Mouse (Mus musculus) hindbrain, embryonic 15.5 days (tissue): ENCODE results near the gene Aspdh. TPM values are rescaled to one million over a fixed set of nuclear protein-coding genes. Genes with fewer than 3 reads are reported as not detected.

Experiments
- ATAC-seq: fragments of 200-750 bp; cut with Nextera tagmentation; 2 replicates; pipeline ENCODE4 v1.8.0; 2017; ENCODE audit warnings: low read depth, moderate number of reproducible peaks, moderate TSS enrichment; ENCODE audit not compliant: low FRiP score
- H3K27ac ChIP-seq: fragments of 300-500 bp; sonication (generic); replicated peaks from 2 replicates; pipeline ENCODE4 v1.5.1; 2015; ENCODE audit warnings: mild to moderate bottlenecking, inconsistent platforms
- H3K27me3 ChIP-seq: fragments of 300-500 bp; sonication (generic); 2 replicates; pipeline ENCODE4 v1.6.1; 2015; ENCODE audit warnings: control low read depth, inconsistent platforms
- H3K36me3 ChIP-seq: fragments of 300-500 bp; sonication (generic); 2 replicates; pipeline ENCODE4 v1.6.1; 2015; ENCODE audit warnings: control low read depth, inconsistent platforms
- H3K4me1 ChIP-seq: fragments of 300-500 bp; sonication (generic); replicated peaks from 2 replicates; pipeline ENCODE4 v1.6.1; 2015; ENCODE audit warnings: control low read depth, inconsistent platforms
- H3K4me2 ChIP-seq: fragments of 300-500 bp; sonication (generic); 2 replicates; pipeline ENCODE4 v1.6.1; 2015; ENCODE audit warnings: moderate library complexity, mild to moderate bottlenecking, inconsistent platforms
- H3K4me3 ChIP-seq: fragments of 300-500 bp; sonication (generic); 2 replicates; pipeline ENCODE4 v1.5.1; 2015; ENCODE audit warnings: mild to moderate bottlenecking, inconsistent platforms
- H3K9ac ChIP-seq: fragments of 300-500 bp; sonication (generic); 2 replicates; pipeline ENCODE4 v1.6.1; 2015; ENCODE audit warnings: inconsistent platforms
- H3K9me3 ChIP-seq: fragments of 300-500 bp; sonication (generic); 2 replicates; pipeline ENCODE4 v1.6.1; 2016; ENCODE audit warnings: control low read depth, inconsistent platforms
- WGBS: fragments of 180-500 bp; shearing (Covaris S2); methylation state at CpG from one replicate; pipeline ENCODE4 v1.1.7; 2015; 5-methylcytosine and 5-hydroxymethylcytosine counted together
- polyA plus RNA-seq: library from polyadenylated mRNA; unstranded; fragments of >200 nt; fragmentation: Nextera tagmentation; extraction: Ambion mirVana; gene quantifications from 2 replicates; pipeline ENCODE4 v1.2.1, GENCODE M21; 2015

Gene Aspdh
- polyA plus RNA-seq, 1 experiment from 2014 or later = 5.0 TPM

DNA sequence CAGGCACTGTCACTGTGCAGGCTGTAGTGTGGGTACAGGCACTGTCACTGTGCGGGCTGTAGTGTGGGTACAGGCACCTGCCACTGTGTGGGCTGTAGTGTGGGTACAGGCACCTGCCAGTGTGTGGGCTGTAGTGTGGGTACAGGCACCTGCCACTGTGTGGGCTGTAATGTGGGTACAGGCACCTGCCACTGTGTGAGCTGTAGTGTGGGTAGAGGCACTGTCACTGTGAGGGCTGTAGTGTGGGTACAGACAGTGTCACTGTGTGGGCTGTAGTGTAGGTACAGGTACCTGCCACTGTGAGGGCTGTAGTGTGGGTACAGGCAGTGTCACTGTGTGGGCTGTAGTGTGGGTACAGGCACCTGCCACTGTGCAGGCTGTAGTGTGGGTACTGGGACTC, 18.9 kb downstream of the Aspdh start:
- ATAC-seq = no peak
- no peaks in the 10 kb centered on the region; the same call in 1 of the 2 replicates for H3K36me3 ChIP-seq
- no peak overlapping the region for H3K27ac ChIP-seq
- no peak overlapping the region for H3K4me2 ChIP-seq
- H3K9ac ChIP-seq = no peak overlapping the region
- WGBS = 100% methylated on average over 1 of the region's 1 CpGs
- peaks cover 3% of the 10 kb centered on the region; the same call in 1 of the 2 replicates for H3K4me1 ChIP-seq
- no peaks in the 10 kb centered on the region for H3K9me3 ChIP-seq
- peaks cover 13% of the 10 kb centered on the region; the same call in 1 of the 2 replicates for H3K27me3 ChIP-seq
- H3K4me3 ChIP-seq = no peak overlapping the region

- Histone ChIP-seq H3K27me3 (peaks cover 7% of the 10 kb centered on the region; the same call in 1 of the 2 replicates), H3K4me2 (no peak overlapping the region), H3K27ac (peak overlapping the region; percentile 4; the same call in 1 of the 2 replicates), H3K9me3 (no peaks in the 10 kb centered on the region), H3K9ac (peak overlapping the region; percentile 7; the same call in 1 of the 2 replicates), H3K4me1 (peaks cover 3% of the 10 kb centered on the region; the same call in 1 of the 2 replicates), H3K4me3 (no peak overlapping the region), H3K36me3 (peaks cover 3% of the 10 kb centered on the region; the same call in 1 of the 2 replicates)
- ATAC-seq = peak; percentile 79
- 35% methylated on average over 5 of the region's 5 CpGs for WGBS
Observed at GRCm38 (mm10) chr7:44484841-44485571, 19.8 kb downstream of the Aspdh start.

DNA sequence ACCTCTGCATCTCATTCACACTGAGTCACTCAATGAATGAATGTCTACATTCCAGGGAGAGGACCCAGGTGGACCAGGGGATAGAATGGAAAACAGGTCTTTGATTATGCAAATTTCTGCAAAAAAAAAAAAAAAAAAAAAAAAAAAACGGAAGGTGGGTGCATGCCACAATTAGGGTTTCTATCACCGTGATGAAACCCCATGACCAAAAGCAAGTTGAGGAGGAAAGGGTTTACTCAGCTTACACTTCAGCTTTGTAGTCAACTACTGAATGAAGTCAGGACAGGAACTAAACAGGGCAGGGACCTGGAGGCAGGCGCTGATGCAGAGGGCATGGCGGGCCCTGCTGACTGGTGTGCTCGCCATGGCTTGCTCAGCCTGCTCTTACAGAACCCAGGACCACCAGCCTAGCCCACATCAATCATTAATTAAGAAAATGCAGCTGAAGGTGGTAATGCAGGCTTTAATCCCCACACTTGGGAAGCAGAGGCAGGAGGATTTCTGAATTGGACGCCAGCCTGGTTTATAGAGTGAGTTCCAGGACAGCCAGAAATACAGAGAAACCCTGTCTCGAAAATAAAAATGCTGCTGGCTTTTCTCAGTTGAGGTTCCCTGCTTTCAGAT, 20.5 kb downstream of the Aspdh start:
- Histone ChIP-seq H3K27ac (no peak overlapping the region), H3K4me2 (no peak overlapping the region), H3K4me3 (no peak overlapping the region), H3K27me3 (peaks cover 5% of the 10 kb centered on the region; the same call in 1 of the 2 replicates), H3K9ac (no peak overlapping the region), H3K9me3 (no peaks in the 10 kb centered on the region), H3K4me1 (peaks cover 3% of the 10 kb centered on the region; the same call in 1 of the 2 replicates), H3K36me3 (peaks cover 10% of the 10 kb centered on the region; the same call in 1 of the 2 replicates)
- no peak for ATAC-seq
- WGBS = 78% methylated on average over 7 of the region's 7 CpGs

DNA sequence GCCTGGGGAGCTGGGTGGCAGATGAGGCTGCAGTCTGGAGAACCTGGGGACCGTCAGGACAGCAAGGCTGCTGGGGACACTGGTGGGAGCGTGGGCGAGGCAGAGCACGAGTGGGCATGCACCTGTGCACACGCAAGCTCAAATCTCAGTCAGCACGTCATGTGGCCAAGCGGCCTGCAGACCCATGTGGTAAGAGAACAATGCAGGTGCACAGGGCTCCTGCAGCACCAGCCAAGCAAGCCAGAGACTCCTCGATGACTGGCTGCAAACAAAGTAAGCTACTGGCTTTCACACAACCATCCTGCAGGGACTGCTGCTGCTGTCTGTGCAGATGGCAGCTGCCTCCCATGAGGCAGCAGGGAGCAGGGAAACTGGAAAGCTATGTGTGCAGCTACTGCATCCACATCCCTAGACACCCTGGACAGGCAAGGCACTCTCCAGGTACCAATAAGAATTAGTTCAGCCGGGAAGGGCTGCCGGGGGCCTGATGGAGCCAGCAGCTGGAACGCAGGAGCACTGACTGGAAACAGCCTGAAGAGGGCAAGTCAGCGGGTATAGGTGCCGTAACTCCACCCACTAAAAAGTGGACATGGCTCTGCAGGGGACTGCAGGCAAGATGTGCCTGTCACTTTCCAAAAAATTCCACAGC, 21.9 kb downstream of the Aspdh start:
- Histone ChIP-seq H3K9me3 (no peaks in the 10 kb centered on the region), H3K4me2 (no peak overlapping the region), H3K27ac (peak overlapping the region; percentile 34; the same call in 1 of the 2 replicates), H3K4me1 (peaks cover 3% of the 10 kb centered on the region; the same call in 1 of the 2 replicates), H3K27me3 (peaks cover 4% of the 10 kb centered on the region; the same call in 1 of the 2 replicates), H3K4me3 (no peak overlapping the region), H3K9ac (0 out of 2 replicates have a peak overlapping the region, but pooled peaks have one; percentile 16), H3K36me3 (peaks cover 24% of the 10 kb centered on the region; the same call in 1 of the 2 replicates)
- ATAC-seq = no peak
- 50% methylated on average over 13 of the region's 13 CpGs for WGBS

DNA sequence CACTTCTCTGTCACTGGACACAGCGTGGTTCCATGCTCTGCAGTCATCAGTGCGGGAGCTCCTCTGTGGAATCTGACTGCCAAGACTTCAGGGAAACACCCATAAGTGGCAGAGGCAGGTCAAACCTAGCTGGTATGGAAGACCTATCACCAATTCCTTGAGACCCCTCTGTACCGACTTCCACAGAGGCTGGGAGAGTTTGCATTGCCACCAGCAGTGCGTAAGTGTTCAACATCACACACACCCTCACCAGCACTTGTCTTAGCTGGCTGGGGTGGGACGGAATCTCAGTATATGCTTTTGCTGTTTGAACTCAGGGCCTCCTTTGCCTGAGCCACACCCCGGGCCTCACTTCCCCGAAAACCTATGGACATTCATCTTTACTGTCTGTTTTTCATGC, 22.7 kb downstream of the Aspdh start:
- no peak overlapping the region for H3K4me3 ChIP-seq
- H3K4me1 ChIP-seq = peaks cover 3% of the 10 kb centered on the region; the same call in 1 of the 2 replicates
- ATAC-seq = no peak
- H3K27ac ChIP-seq = no peak overlapping the region
- H3K27me3 ChIP-seq = no peaks in the 10 kb centered on the region
- 86% methylated on average over 7 of the region's 7 CpGs for WGBS
- H3K9ac ChIP-seq = no peak overlapping the region
- no peaks in the 10 kb centered on the region for H3K9me3 ChIP-seq
- H3K36me3 ChIP-seq = peaks cover 28% of the 10 kb centered on the region
- no peak overlapping the region for H3K4me2 ChIP-seq

- Histone ChIP-seq H3K36me3 (peaks cover 32% of the 10 kb centered on the region), H3K27me3 (no peaks in the 10 kb centered on the region), H3K4me2 (no peak overlapping the region), H3K4me1 (peaks cover 3% of the 10 kb centered on the region; the same call in 1 of the 2 replicates), H3K4me3 (no peak overlapping the region), H3K9me3 (no peaks in the 10 kb centered on the region), H3K9ac (no peak overlapping the region), H3K27ac (no peak overlapping the region)
- no peak for ATAC-seq
- WGBS = 85% methylated on average over 8 of the region's 8 CpGs
Observed at GRCm38 (mm10) chr7:44488545-44488944, 23.4 kb downstream of the Aspdh start.

- ATAC-seq = no peak
- H3K4me2 ChIP-seq = no peak overlapping the region
Observed at GRCm38 (mm10) chr7:44490281-44490680, 25.1 kb downstream of the Aspdh start.

DNA sequence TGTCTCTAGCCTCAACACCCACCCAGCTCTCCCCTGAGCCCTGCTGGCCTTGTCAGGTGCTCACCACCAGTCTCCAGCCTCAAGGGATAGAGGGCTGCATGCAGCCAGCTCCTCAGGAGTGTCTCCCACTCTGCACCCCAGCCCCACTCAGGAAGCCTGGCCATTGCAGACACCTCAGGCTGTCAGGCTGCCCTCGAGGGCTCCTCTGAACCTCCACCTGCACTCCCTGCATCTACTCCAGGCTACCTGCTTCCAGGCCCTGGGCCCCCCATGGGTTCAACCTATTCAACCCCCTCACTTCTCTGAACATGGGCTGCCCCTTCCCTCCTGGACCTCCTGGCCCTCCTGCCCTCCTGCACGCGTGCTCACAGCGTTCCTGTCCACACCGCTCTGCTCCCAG, 26.2 kb downstream of the Aspdh start:
- Histone ChIP-seq H3K4me2 (no peak overlapping the region), H3K27ac (no peak overlapping the region), H3K4me1 (peaks cover 17% of the 10 kb centered on the region), H3K27me3 (no peaks in the 10 kb centered on the region), H3K9me3 (no peaks in the 10 kb centered on the region), H3K36me3 (peaks cover 35% of the 10 kb centered on the region), H3K4me3 (no peak overlapping the region), H3K9ac (no peak overlapping the region)
- 98% methylated on average over 5 of the region's 5 CpGs for WGBS
- ATAC-seq = no peak

More at GRCm38 (mm10) chr7:44490281-44490680, 25.1 kb downstream of the Aspdh start:
- Histone ChIP-seq H3K4me1 (peaks cover 12% of the 10 kb centered on the region), H3K4me3 (no peak overlapping the region), H3K9ac (no peak overlapping the region), H3K27ac (no peak overlapping the region), H3K9me3 (no peaks in the 10 kb centered on the region), H3K27me3 (no peaks in the 10 kb centered on the region), H3K36me3 (peaks cover 35% of the 10 kb centered on the region)
- 88% methylated on average over 4 of the region's 4 CpGs for WGBS

DNA sequence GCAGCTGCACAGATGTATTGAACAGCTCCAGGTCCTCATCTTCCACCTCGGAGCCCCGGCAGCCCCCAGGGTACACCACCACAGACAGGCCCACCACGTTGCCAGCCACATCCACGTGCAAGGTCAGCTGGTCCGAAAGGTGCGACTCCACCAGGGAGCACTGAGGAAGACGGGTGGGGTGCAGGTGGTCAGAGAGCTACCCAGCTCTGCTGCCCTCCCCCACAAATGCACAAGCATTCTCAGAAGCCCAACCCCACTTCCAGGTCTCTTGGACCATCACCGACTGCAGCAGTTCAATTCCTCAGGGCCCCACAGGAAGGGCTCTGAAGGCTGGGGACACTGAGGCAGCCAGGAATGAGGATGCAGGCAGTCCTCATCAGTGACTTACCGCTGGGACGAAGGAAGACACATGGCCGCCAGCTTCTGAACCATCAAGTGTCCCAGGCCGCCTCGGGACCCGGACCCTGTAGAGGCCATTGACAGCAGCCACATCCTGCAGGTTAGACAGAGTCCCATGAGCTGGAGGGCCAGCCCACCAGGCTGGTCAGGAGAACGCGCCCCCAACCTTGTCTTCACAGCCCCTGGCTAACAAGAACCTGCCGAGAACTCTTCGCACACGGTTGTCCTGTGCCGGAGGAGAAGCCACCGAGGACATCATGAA, 27.1 kb downstream of the Aspdh start:
- Histone ChIP-seq H3K27me3 (no peaks in the 10 kb centered on the region), H3K9me3 (no peaks in the 10 kb centered on the region), H3K27ac (no peak overlapping the region), H3K4me1 (peaks cover 21% of the 10 kb centered on the region), H3K36me3 (peaks cover 35% of the 10 kb centered on the region), H3K9ac (no peak overlapping the region), H3K4me2 (no peak overlapping the region), H3K4me3 (no peak overlapping the region)
- 93% methylated on average over 21 of the region's 21 CpGs for WGBS
- ATAC-seq = no peak

- Histone ChIP-seq H3K9me3 (no peaks in the 10 kb centered on the region), H3K27me3 (no peaks in the 10 kb centered on the region), H3K4me3 (peak overlapping the region; percentile 86; the same call in 1 of the 2 replicates), H3K4me2 (peak overlapping the region; percentile 88), H3K4me1 (peaks cover 25% of the 10 kb centered on the region), H3K36me3 (peaks cover 35% of the 10 kb centered on the region), H3K27ac (no peak overlapping the region), H3K9ac (no peak overlapping the region)
- 93% methylated on average over 12 of the region's 12 CpGs for WGBS
- no peak for ATAC-seq
Observed at GRCm38 (mm10) chr7:44494681-44495080, 29.5 kb downstream of the Aspdh start.

- no peak overlapping the region for H3K27ac ChIP-seq
- H3K36me3 ChIP-seq = peaks cover 31% of the 10 kb centered on the region
- no peak for ATAC-seq
- H3K9ac ChIP-seq = peak overlapping the region; percentile 95
- H3K4me3 ChIP-seq = peak overlapping the region; percentile 86
- H3K9me3 ChIP-seq = no peaks in the 10 kb centered on the region
- 79% methylated on average over 7 of the region's 7 CpGs for WGBS
- H3K4me2 ChIP-seq = peak overlapping the region; percentile 88
- H3K27me3 ChIP-seq = no peaks in the 10 kb centered on the region
- peaks cover 25% of the 10 kb centered on the region for H3K4me1 ChIP-seq
Observed at GRCm38 (mm10) chr7:44495086-44495485, 29.9 kb downstream of the Aspdh start.
